20 mouse cellular contexts compared by ENCODE assay signal in genomic region chr10:70137652-70138051, GRCm38 (mm10). TPM values are rescaled to one million over a fixed set of nuclear protein-coding genes. Genes with fewer than 3 reads are reported as not detected.
DNase-seq lines count a peak whose midpoint lies in the region; ATAC-seq and TF ChIP-seq lines count a peak whose summit lies in the region.
"Had no signal": no experiment of that assay in that cellular context is flagged by ENCODE, and none has a peak within 500 bp of the region (broad histone marks: within the 10 kb centered on the region; RNA-seq: fewer than 3 reads in every experiment).

No protein-coding gene starts in this region.

- no peak overlapping the region for H3K4me2 ChIP-seq in intestine, postnatal 0 days (replicated peaks; ENCODE audit: low read depth)
- no peak overlapping the region for H3K4me2 ChIP-seq in intestine, embryonic 15.5 days (replicated peaks)
- no peak overlapping the region for H3K4me2 ChIP-seq in midbrain, embryonic 16.5 days (ENCODE audit: low read length)
- H3K4me2 ChIP-seq in midbrain, embryonic 15.5 days: no peak overlapping the region
- H3K4me2 ChIP-seq in liver, embryonic 13.5 days: peak overlapping the region; percentile 46
- H3K4me2 ChIP-seq: forebrain, embryonic 15.5 days; hindbrain, embryonic 15.5 days; lung, embryonic 14.5 days; stomach, embryonic 15.5 days had no signal

- no peaks in the 10 kb centered on the region for H3K27me3 ChIP-seq in intestine, postnatal 0 days (replicated peaks; ENCODE audit: control insufficient read depth, insufficient read depth, low read length)
- no peaks in the 10 kb centered on the region for H3K27me3 ChIP-seq in intestine, embryonic 15.5 days (replicated peaks)
- no peaks in the 10 kb centered on the region for H3K27me3 ChIP-seq in midbrain, embryonic 16.5 days (ENCODE audit: control insufficient read depth, insufficient read depth, low read depth, low read length)
- H3K27me3 ChIP-seq in midbrain, embryonic 15.5 days (replicated peaks): no peaks in the 10 kb centered on the region
- H3K27me3 ChIP-seq in liver, embryonic 13.5 days: no peaks in the 10 kb centered on the region
- H3K27me3 ChIP-seq: forebrain, embryonic 15.5 days; hindbrain, embryonic 15.5 days; stomach, embryonic 15.5 days had no signal

- no peak for ATAC-seq in intestine, postnatal 0 days
- ATAC-seq in intestine, embryonic 15.5 days: no peak
- 0 out of 2 replicates have a peak, but pooled peaks have one; percentile 9 for ATAC-seq in midbrain, embryonic 16.5 days
- no peak for ATAC-seq in midbrain, embryonic 15.5 days (replicated peaks)
- no peak for ATAC-seq in liver, embryonic 13.5 days (ENCODE audit: low read depth)
- ATAC-seq: activated CD4-positive, CD25-positive, alpha-beta regulatory T cell, adult 4 months had no signal

- no peaks in the 10 kb centered on the region for H3K9me3 ChIP-seq in intestine, postnatal 0 days (ENCODE audit: control insufficient read depth)
- no peaks in the 10 kb centered on the region for H3K9me3 ChIP-seq in intestine, embryonic 15.5 days
- H3K9me3 ChIP-seq in midbrain, embryonic 16.5 days (replicated peaks; ENCODE audit: control insufficient read depth, low read length, poor library complexity, severe bottlenecking): no peaks in the 10 kb centered on the region
- H3K9me3 ChIP-seq in midbrain, embryonic 15.5 days: no peaks in the 10 kb centered on the region
- H3K9me3 ChIP-seq in liver, embryonic 13.5 days (replicated peaks): no peaks in the 10 kb centered on the region
- H3K9me3 ChIP-seq: forebrain, embryonic 15.5 days; hindbrain, embryonic 15.5 days; stomach, embryonic 15.5 days had no signal

- H3K27ac ChIP-seq in intestine, postnatal 0 days (ENCODE audit: low read depth, low read length): no peak overlapping the region
- no peak overlapping the region for H3K27ac ChIP-seq in intestine, embryonic 15.5 days
- H3K27ac ChIP-seq in midbrain, embryonic 16.5 days (ENCODE audit: low read length): no peak overlapping the region
- no peak overlapping the region for H3K27ac ChIP-seq in midbrain, embryonic 15.5 days
- no peak overlapping the region for H3K27ac ChIP-seq in liver, embryonic 13.5 days
- H3K27ac ChIP-seq: forebrain, embryonic 15.5 days; stomach, embryonic 15.5 days had no signal

- peaks cover 3% of the 10 kb centered on the region for H3K36me3 ChIP-seq in intestine, postnatal 0 days (ENCODE audit: control insufficient read depth, insufficient read depth)
- H3K36me3 ChIP-seq in intestine, embryonic 15.5 days: peaks cover 1% of the 10 kb centered on the region; the same call in 1 of the 2 replicates
- peaks cover 1% of the 10 kb centered on the region; the same call in 1 of the 2 replicates for H3K36me3 ChIP-seq in midbrain, embryonic 16.5 days (ENCODE audit: control insufficient read depth, insufficient read depth, low read length)
- no peaks in the 10 kb centered on the region; the same call in 1 of the 2 replicates for H3K36me3 ChIP-seq in midbrain, embryonic 15.5 days (replicated peaks)
- H3K36me3 ChIP-seq in liver, embryonic 13.5 days: peaks cover 3% of the 10 kb centered on the region; the same call in 1 of the 2 replicates
- H3K36me3 ChIP-seq: hindbrain, embryonic 15.5 days had no signal

- DNase-seq in liver, embryonic 13.5 days: no peak
- DNase-seq in urinary bladder, postnatal 36 days (ENCODE audit: low spot score in 2 of 2): no peak
- no peak for DNase-seq in Muller cell, postnatal 12 days (ENCODE audit: inconsistent ontology term)
- DNase-seq: adrenal gland, postnatal 14 days; cerebellum, adult 9-11 months; heart, postnatal 4 days; kidney, adult 2 months; kidney, postnatal 25 days; lung, embryonic 14.5 days; lung, postnatal 4 days; right cerebral cortex, postnatal 14 days; thymus, adult 2 months had no signal

- 82% methylated on average over 7 of the region's 7 CpGs for WGBS in intestine, postnatal 0 days
- WGBS in intestine, embryonic 15.5 days: 77% methylated on average over 7 of the region's 7 CpGs
- WGBS in midbrain, embryonic 16.5 days: 82% methylated on average over 7 of the region's 7 CpGs
- WGBS in midbrain, embryonic 15.5 days: 80% methylated on average over 7 of the region's 7 CpGs
- 79% methylated on average over 7 of the region's 7 CpGs for WGBS in liver, embryonic 13.5 days (ENCODE audit: insufficient replicate concordance)

- peaks cover 5% of the 10 kb centered on the region; the same call in 1 of the 2 replicates for H3K4me1 ChIP-seq in intestine, postnatal 0 days (replicated peaks; ENCODE audit: control insufficient read depth, insufficient read depth, low read length)
- peaks cover 15% of the 10 kb centered on the region for H3K4me1 ChIP-seq in intestine, embryonic 15.5 days (replicated peaks)
- H3K4me1 ChIP-seq in midbrain, embryonic 16.5 days (ENCODE audit: control insufficient read depth, insufficient read depth, low read length): peaks cover 21% of the 10 kb centered on the region
- H3K4me1 ChIP-seq in midbrain, embryonic 15.5 days: peaks cover 23% of the 10 kb centered on the region
- peaks cover 66% of the 10 kb centered on the region for H3K4me1 ChIP-seq in liver, embryonic 13.5 days (replicated peaks)

- no peak overlapping the region for H3K9ac ChIP-seq in intestine, postnatal 0 days (ENCODE audit: low read depth, low read length)
- H3K9ac ChIP-seq in intestine, embryonic 15.5 days: no peak overlapping the region
- no peak overlapping the region for H3K9ac ChIP-seq in midbrain, embryonic 16.5 days (ENCODE audit: low read depth, low read length)
- no peak overlapping the region for H3K9ac ChIP-seq in midbrain, embryonic 15.5 days
- no peak overlapping the region for H3K9ac ChIP-seq in liver, embryonic 13.5 days
- H3K9ac ChIP-seq: forebrain, embryonic 15.5 days; hindbrain, embryonic 15.5 days; lung, embryonic 14.5 days; stomach, embryonic 15.5 days had no signal

- H3K4me3 ChIP-seq in intestine, postnatal 0 days (ENCODE audit: low read depth, low read length): no peak overlapping the region
- no peak overlapping the region for H3K4me3 ChIP-seq in intestine, embryonic 15.5 days (replicated peaks)
- H3K4me3 ChIP-seq in midbrain, embryonic 16.5 days (ENCODE audit: low read depth, low read length): no peak overlapping the region
- H3K4me3 ChIP-seq in midbrain, embryonic 15.5 days: no peak overlapping the region
- H3K4me3 ChIP-seq in liver, embryonic 13.5 days (replicated peaks): no peak overlapping the region
- H3K4me3 ChIP-seq: forebrain, embryonic 15.5 days; hindbrain, embryonic 15.5 days; stomach, embryonic 15.5 days had no signal

- 0 out of 2 replicates have a peak, but pooled peaks have one; percentile 18 for TF ChIP-seq CTCF in intestine, postnatal 0 days (IDR thresholded peaks at IDR 0.05; ENCODE audit: low read depth)

RNA-seq across cellular contexts. Expression of gene Ccdc6, which starts 40.7 kb away (rescaled TPM):
- polyA plus RNA-seq in intestine, postnatal 0 days (2015; fragmentation: Nextera tagmentation; extraction: Ambion mirVana): 8.7 and 10.0 TPM in 2 replicates
- polyA plus RNA-seq in intestine, embryonic 15.5 days (2015; fragmentation: Nextera tagmentation; extraction: Ambion mirVana): 13.5 and 14.0 TPM in 2 replicates
- polyA plus RNA-seq in midbrain, embryonic 16.5 days (2015; fragmentation: Nextera tagmentation; extraction: Ambion mirVana): 22.1 and 26.1 TPM in 2 replicates
- 23.3 and 25.3 TPM in 2 replicates for polyA plus RNA-seq in midbrain, embryonic 15.5 days (2015; fragmentation: Nextera tagmentation; extraction: Ambion mirVana)
- 8.9 and 9.8 TPM in 2 replicates for polyA plus RNA-seq in liver, embryonic 13.5 days (2015; fragmentation: Nextera tagmentation; extraction: Ambion mirVana)
